Mouse (Mus musculus) limb, embryonic 10.5 days (tissue): Measurements from ENCODE around the gene Hnrnpa0. TPM values are rescaled to one million over a fixed set of nuclear protein-coding genes. Genes with fewer than 3 reads are reported as not detected.

Experiments
- DNase-seq: peaks from one replicate; pipeline ENCODE4 v3.0.0-alpha.2; 2017; ENCODE audit warnings: low spot score
- H3K27ac ChIP-seq: fragments of 300-500 bp; sonication (generic); 2 replicates; pipeline ENCODE4 v1.5.1; 2016; ENCODE audit warnings: mild to moderate bottlenecking
- H3K27me3 ChIP-seq: fragments of 300-500 bp; sonication (generic); 2 replicates; pipeline ENCODE4 v1.6.1; 2016; ENCODE audit warnings: low read depth, mild to moderate bottlenecking; ENCODE audit not compliant: poor library complexity, severe bottlenecking
- H3K36me3 ChIP-seq: fragments of 300-500 bp; sonication (generic); 2 replicates; pipeline ENCODE4 v1.6.1; 2016; ENCODE audit warnings: mild to moderate bottlenecking, moderate library complexity
- H3K4me1 ChIP-seq: fragments of 300-500 bp; sonication (generic); 2 replicates; pipeline ENCODE4 v1.6.1; 2016
- H3K4me3 ChIP-seq: fragments of 300-500 bp; sonication (generic); 2 replicates; pipeline ENCODE4 v1.5.1; 2016; ENCODE audit warnings: mild to moderate bottlenecking, moderate library complexity
- H3K9me3 ChIP-seq: fragments of 300-500 bp; sonication (generic); replicated peaks from 2 replicates; pipeline ENCODE4 v1.6.1; 2016; ENCODE audit warnings: mild to moderate bottlenecking
- WGBS: fragments of 180-500 bp; shearing (Covaris S2); methylation state at CpG from one replicate; pipeline ENCODE4 v1.1.7; 2016; 5-methylcytosine and 5-hydroxymethylcytosine counted together
- polyA plus RNA-seq: library from polyadenylated mRNA; unstranded; fragments of >200 nt; fragmentation: Nextera tagmentation; extraction: Ambion mirVana; gene quantifications from 2 replicates; pipeline ENCODE4 v1.2.1, GENCODE M21; 2016

Gene Hnrnpa0
- polyA plus RNA-seq, 1 experiment from 2014 or later, result 35.3 TPM

DNA sequence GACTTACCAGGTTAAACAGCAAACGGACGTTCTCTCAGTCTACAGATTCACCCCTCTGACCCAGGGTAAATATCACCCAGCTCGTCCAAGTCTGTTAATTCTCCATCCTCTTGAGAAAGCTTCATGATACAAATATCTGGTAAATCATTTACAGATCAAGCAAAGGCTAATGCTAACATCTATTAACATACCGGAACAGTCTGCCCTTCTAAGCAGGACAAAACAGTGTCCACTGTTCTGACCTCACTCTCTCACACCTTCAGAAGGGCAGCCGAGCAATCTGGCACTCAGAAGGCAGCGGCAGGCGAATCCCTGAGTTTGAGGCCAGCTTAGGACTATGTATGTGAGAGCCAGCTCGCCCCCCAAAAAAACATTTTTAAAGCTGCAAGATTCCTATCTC lies 5.0 kb downstream of the Hnrnpa0 start:
- H3K9me3 ChIP-seq, result no peaks in the 10 kb centered on the region
- no peaks in the 10 kb centered on the region for H3K27me3 ChIP-seq
- peaks cover 27% of the 10 kb centered on the region for H3K36me3 ChIP-seq
- WGBS, result 80% methylated on average over 8 of the region's 8 CpGs
- peaks cover 13% of the 10 kb centered on the region for H3K4me1 ChIP-seq
- H3K4me3 ChIP-seq, result no peak overlapping the region
- no peak for DNase-seq
- no peak overlapping the region for H3K27ac ChIP-seq

DNA sequence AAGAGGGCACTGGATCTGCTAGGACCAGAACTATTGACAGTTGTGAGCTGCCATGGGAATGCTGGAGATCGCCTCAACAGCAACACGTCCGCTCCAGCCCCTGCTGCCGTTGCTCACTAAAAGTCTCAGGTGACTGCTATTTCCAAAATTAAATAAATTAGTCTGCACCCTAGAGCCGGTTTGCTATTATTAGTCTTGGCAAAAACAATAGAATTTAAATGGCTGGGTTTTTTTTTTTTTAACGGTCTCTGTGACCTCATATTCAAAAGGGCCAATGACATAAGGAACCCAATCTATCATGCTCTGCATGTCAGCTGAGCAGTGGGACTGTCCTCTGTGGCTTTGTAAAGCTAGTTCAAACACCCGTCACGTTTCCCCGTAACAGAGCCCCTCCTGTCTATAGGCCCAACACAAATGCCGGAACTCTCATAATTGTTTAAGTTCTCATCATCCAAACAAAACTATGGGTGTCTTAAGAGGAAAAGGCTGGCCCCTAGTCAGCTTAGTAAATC lies 5.5 kb downstream of the Hnrnpa0 start:
- 81% methylated on average over 10 of the region's 10 CpGs for WGBS
- Histone ChIP-seq H3K9me3 (no peaks in the 10 kb centered on the region), H3K4me1 (peaks cover 13% of the 10 kb centered on the region), H3K4me3 (no peak overlapping the region), H3K27ac (no peak overlapping the region), H3K27me3 (no peaks in the 10 kb centered on the region), H3K36me3 (peaks cover 27% of the 10 kb centered on the region)
- no peak for DNase-seq

DNA sequence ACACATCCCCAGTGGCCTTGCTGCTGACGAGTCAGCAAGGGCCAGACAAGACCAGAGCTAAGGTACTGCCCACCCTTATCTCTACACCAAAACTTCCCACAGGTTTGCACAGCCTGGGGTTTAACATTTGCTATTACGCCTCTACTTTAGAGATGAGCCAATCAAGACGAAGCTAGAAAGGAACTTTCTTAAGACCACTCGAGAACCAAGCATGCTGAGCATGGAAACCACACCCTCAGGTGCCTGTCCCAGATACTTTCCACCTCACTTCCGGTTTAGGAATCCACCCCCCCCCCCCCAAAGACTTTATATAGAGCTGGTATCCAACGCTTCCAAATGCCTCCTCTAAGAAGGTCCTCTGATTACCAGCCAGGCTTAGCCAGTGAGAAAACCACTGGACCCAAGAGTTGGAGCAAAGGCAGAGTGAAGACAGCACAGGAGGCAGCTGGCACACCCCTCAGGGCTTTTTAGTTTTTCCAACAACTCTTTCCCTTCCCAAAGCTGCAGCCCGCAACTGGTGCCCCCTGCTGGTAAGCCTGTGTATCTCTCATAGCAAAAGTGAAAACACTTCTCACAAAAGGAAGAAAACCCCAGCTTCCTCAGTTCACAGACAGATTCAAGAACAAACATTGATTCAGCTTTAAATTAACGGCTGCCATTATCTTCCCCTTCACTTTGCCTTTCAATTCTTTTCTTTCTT lies 10.9 kb downstream of the Hnrnpa0 start:
- no peak overlapping the region for H3K4me3 ChIP-seq
- H3K9me3 ChIP-seq, result no peaks in the 10 kb centered on the region
- no peaks in the 10 kb centered on the region for H3K27me3 ChIP-seq
- WGBS, result 72% methylated on average over 8 of the region's 8 CpGs
- peak; percentile 71 for DNase-seq
- H3K4me1 ChIP-seq, result peaks cover 28% of the 10 kb centered on the region
- H3K27ac ChIP-seq, result no peak overlapping the region
- H3K36me3 ChIP-seq, result no peaks in the 10 kb centered on the region

DNA sequence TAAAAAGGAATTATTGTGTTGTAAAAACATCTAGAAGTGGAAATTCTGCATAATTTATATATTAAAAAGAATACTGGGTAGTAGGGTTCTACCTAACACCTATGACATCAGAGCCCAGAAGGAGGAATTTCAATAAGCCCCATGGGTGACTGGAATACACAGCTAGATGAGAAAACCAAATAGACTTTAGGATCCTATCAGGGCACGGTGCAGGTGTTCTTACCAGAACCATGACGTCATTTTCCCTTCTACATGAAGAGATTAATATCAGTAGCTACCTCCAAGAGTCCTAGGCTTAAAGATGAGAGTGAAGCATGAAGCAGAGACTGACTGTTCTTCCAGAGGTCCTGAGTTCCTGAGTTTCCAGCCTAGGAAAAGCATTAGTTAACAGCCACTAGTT lies 11.6 kb downstream of the Hnrnpa0 start:
- Histone ChIP-seq H3K4me3 (no peak overlapping the region), H3K27me3 (0 out of 2 replicates have a peak, but pooled peaks cover 4% of the 10 kb centered on the region), H3K9me3 (no peaks in the 10 kb centered on the region), H3K4me1 (peaks cover 35% of the 10 kb centered on the region), H3K36me3 (no peaks in the 10 kb centered on the region), H3K27ac (no peak overlapping the region)
- no peak for DNase-seq
- WGBS, result 85% methylated on average over 2 of the region's 2 CpGs

DNA sequence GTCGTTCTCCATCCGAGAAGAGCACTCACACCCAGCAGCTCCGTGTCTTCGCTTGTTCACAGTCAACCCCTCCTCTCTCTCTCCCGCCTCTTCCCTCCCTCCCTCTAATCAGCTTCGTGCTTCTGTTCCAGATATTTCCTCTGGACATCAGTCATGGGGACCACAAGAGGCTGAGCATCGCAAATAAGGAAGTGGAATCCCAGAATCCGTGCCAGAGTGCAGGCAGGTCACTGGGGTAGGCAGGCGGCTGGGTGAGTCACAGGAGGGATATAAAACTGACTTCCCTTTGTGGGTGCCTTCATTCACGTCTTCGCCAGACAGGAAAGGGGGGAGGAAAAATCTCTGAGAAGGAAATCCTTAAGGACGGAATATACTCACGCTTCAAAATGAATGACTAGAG lies 13.1 kb downstream of the Hnrnpa0 start:
- H3K27ac ChIP-seq, result 0 out of 2 replicates have a peak overlapping the region, but pooled peaks have one; percentile 27
- 39% methylated on average over 13 of the region's 13 CpGs for WGBS
- peaks cover 8% of the 10 kb centered on the region; the same call in 1 of the 2 replicates for H3K27me3 ChIP-seq
- no peak for DNase-seq
- H3K36me3 ChIP-seq, result no peaks in the 10 kb centered on the region
- H3K4me3 ChIP-seq, result no peak overlapping the region
- H3K4me1 ChIP-seq, result peaks cover 40% of the 10 kb centered on the region
- H3K9me3 ChIP-seq, result no peaks in the 10 kb centered on the region

DNA sequence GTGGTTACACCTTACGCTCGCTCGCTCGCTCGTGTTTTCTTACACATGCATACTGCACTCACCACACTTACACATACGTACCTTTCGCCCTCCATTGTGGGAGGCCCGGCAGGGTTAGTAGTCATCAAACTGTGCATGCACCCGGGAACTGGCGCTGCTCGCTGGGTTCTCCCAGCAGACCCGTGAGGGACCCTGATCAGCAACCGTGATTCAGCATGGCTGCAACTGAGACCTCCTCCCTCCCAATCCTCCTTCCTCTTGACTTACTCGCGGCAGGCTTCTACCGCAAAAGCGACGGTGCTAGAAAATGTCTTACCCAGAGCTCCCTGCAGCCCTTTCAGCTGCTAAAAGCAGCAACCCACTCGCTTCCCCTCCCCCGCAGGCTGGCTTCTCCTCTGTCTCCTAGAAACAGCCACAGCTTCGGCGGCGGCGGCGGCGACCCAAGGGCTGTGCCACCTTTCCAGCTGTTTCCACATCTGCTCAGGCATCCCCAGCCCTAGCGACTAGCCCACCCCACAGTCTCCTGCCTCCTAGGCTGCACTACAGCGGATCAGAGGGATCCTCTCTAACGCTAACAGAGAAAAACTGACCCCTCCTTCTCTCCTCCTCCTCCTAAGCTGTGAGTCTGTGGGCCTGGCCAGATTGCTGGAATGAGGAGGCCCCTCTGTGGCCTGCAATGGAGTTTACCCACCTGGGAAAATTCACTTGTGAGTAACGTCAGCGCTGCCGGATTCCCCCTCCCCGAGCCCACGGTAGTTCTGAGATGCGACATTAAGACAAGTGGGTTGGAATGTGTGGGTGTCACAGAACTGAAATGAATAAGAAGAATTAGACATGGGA lies 15.1 kb downstream of the Hnrnpa0 start, which contains the start of gene Klhl3:
Gene Klhl3, minus strand, starts transcription at position 532 of the 840 bp plus-strand sequence.
- peak; percentile 82 for DNase-seq
- no peaks in the 10 kb centered on the region for H3K9me3 ChIP-seq
- peak within 1 kb of the TSS; percentile 82 for H3K27ac ChIP-seq
- H3K27me3 ChIP-seq, result peaks cover 8% of the 10 kb centered on the region; the same call in 1 of the 2 replicates
- 2% methylated on average over 35 of the region's 35 CpGs for WGBS
- H3K36me3 ChIP-seq, result no peaks in the 10 kb centered on the region
- H3K4me3 ChIP-seq, result peak within 1 kb of the TSS; percentile 60
- H3K4me1 ChIP-seq, result peaks cover 40% of the 10 kb centered on the region

DNA sequence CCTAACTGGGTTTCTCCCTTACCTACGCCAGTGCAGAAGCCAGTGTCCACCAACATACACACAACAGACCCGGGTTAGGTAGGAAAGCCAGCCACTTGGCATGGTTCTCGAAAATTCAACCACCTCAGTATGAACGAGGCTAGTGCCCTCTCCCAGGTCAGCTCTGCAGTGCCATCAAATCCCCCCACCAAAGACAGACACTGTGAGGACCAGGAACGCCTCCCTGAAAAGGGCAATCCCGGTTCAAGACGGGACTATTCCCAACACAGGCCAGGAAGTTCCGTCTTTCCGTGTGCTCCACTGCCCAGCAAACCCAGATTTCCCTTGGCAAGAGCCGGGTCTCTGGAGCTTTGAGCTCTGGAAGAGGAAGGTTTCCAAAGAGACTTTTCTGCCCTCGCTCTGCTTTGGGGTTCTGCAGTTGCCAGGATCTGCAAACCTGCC lies 15.7 kb downstream of the Hnrnpa0 start:
- Histone ChIP-seq H3K27ac (peak overlapping the region; percentile 82), H3K4me1 (peaks cover 40% of the 10 kb centered on the region), H3K27me3 (peaks cover 8% of the 10 kb centered on the region; the same call in 1 of the 2 replicates), H3K36me3 (no peaks in the 10 kb centered on the region), H3K4me3 (peak overlapping the region; percentile 60), H3K9me3 (no peaks in the 10 kb centered on the region)
- DNase-seq, result no peak
- WGBS, result 18% methylated on average over 11 of the region's 11 CpGs

DNA sequence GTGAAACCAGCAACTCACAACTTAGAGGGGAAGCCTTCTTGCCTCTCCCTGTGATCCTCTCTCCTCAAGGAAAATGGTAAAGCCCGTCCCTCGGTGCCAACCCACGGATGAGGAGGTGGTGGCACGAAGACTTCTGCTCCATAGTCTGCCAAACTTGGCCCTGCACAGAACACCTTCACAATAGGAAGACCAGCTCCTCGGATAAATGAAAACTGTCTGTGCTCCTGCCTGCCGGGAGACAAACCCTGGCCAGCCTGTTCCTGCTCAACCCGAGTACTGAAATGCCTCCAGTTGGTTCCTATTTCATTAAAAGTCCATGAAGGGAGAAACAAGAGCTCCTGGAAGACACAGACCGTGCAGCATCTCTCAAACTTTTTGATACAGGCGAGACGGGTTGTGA lies 16.2 kb downstream of the Hnrnpa0 start:
- 75% methylated on average over 10 of the region's 10 CpGs for WGBS
- Histone ChIP-seq H3K27me3 (peaks cover 8% of the 10 kb centered on the region; the same call in 1 of the 2 replicates), H3K9me3 (no peaks in the 10 kb centered on the region), H3K4me3 (peak overlapping the region; percentile 60), H3K4me1 (peaks cover 40% of the 10 kb centered on the region), H3K27ac (peak overlapping the region; percentile 82), H3K36me3 (no peaks in the 10 kb centered on the region)
- DNase-seq, result no peak

DNA sequence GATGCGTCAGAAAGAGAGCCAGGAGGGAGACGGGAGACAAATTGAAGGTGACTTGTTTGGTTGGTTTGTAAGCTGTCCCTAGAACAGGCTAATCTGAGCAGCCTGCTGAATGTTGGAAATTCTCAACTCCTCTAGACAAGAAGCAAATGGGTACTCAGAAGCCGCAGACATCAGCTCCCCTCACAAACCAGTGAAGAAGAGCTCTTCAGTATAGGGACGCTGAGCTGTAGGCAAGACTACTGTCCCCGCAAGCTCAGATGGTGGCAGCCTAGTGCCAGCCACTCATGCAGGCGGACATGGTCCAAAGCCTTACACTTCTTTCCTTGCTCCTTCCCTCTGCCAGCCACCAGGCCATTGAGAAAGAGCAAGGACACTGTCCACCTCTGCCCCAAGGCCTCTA lies 17.1 kb downstream of the Hnrnpa0 start:
- 92% methylated on average over 6 of the region's 6 CpGs for WGBS
- Histone ChIP-seq H3K27me3 (peaks cover 8% of the 10 kb centered on the region; the same call in 1 of the 2 replicates), H3K4me3 (0 out of 2 replicates have a peak overlapping the region, but pooled peaks have one; percentile 60), H3K9me3 (no peaks in the 10 kb centered on the region), H3K4me1 (peaks cover 40% of the 10 kb centered on the region), H3K36me3 (no peaks in the 10 kb centered on the region), H3K27ac (no peak overlapping the region)
- no peak for DNase-seq

DNA sequence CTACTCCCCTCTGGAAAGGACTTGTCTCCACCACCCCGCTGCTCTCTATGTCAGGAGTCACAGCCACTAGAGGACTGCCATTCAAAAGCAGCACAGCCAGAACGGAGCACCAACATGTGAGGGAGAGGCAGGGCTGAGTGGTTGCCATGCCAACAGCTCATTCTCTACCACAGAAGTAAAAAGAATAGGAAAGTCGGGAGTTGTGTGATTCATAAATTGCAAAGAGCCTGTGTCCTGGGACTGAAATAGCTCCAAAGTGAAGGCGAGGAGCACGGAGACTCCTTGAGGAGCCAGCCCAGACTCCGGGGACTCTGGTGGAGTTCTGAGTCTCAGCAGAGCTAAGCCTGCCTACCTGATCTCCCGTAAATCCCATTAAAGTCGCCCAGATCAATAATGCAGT lies 37.7 kb downstream of the Hnrnpa0 start:
- H3K27ac ChIP-seq, result no peak overlapping the region
- DNase-seq, result no peak

DNA sequence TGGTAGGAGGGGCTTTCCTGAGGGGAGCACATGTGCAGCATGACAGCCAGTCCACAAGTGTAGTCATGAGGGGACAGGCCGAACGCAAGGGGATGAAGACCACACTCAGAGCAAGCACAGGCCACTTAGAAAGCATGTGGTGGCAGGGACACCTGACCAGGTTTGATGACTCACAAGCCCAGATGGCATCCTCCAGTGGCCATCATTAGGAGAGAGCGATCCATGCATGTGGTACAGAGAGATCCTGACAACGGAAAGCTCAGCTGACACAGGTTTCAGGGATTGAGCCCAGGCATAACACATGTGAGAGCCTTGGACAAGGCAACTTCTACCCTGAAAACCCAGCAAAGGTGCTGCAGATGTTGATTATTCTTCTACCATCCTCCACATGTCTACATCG lies 44.0 kb downstream of the Hnrnpa0 start:
- H3K27ac ChIP-seq, result no peak overlapping the region
- peaks cover 5% of the 10 kb centered on the region for H3K4me1 ChIP-seq
- no peaks in the 10 kb centered on the region for H3K9me3 ChIP-seq
- 91% methylated on average over 5 of the region's 5 CpGs for WGBS
- H3K4me3 ChIP-seq, result no peak overlapping the region
- no peaks in the 10 kb centered on the region for H3K27me3 ChIP-seq
- DNase-seq, result no peak
- peaks cover 24% of the 10 kb centered on the region for H3K36me3 ChIP-seq

More for the DNA sequence above, 37.7 kb downstream of the Hnrnpa0 start:
- WGBS, result 60% methylated on average over 8 of the region's 8 CpGs
- Histone ChIP-seq H3K27me3 (no peaks in the 10 kb centered on the region), H3K36me3 (peaks cover 22% of the 10 kb centered on the region; the same call in 1 of the 2 replicates), H3K4me3 (no peak overlapping the region), H3K9me3 (no peaks in the 10 kb centered on the region), H3K4me1 (peaks cover 9% of the 10 kb centered on the region)

DNA sequence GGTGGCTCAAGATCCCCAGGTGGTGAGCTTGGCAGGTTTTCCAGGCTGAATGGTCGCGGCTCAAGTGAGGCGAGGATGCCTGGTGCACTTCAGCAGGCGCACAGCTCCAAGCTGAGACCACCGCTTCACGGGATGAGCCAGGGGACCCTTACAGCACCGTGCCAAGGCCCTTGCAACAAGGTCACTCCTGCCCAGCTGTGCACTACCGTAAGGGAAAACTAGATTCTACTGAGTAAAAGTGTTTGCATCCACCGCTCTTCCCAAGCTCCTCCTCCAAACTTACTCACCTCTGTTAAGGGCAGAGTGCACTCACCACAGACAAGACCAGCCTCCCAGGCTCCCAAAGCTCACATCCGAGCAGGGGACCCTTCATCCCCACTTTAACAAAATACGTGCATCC lies 44.8 kb downstream of the Hnrnpa0 start:
- no peak overlapping the region for H3K4me3 ChIP-seq
- 83% methylated on average over 11 of the region's 11 CpGs for WGBS

DNA sequence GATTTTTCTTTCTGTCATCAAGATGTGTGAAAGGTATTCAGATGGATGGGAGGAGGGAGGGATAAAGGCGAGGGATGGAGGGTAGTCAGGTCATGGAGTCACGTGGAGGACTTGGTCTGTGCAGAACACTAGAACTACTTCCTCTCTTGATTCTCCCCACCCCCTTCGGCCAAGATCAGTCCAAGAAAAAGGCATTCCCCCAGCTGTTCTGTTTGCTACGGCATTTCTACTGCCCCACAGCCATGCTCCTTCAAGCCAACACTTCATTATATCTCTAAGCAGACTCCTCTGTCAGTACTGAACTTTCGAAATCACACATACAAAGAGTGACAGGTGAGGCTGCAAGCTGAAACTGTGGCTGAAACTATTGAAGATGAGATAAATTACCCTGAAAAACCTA lies 45.3 kb downstream of the Hnrnpa0 start:
- H3K9me3 ChIP-seq, result no peaks in the 10 kb centered on the region
- no peak overlapping the region for H3K4me3 ChIP-seq
- no peaks in the 10 kb centered on the region for H3K27me3 ChIP-seq
- peaks cover 5% of the 10 kb centered on the region for H3K4me1 ChIP-seq
- H3K27ac ChIP-seq, result no peak overlapping the region
- DNase-seq, result no peak
- peaks cover 24% of the 10 kb centered on the region for H3K36me3 ChIP-seq
- WGBS, result 74% methylated on average over 5 of the region's 5 CpGs

More for the DNA sequence above, 44.8 kb downstream of the Hnrnpa0 start:
- Histone ChIP-seq H3K9me3 (no peaks in the 10 kb centered on the region), H3K27me3 (no peaks in the 10 kb centered on the region), H3K36me3 (peaks cover 24% of the 10 kb centered on the region), H3K27ac (no peak overlapping the region), H3K4me1 (peaks cover 5% of the 10 kb centered on the region)
- DNase-seq, result no peak
